Mouse (Mus musculus): ENCODE measurements at regions not wholly inside any gene's neighbourhood (a gene's known extent, or its start where the extent isn't known, plus 50 kb on each side); places are given as distances from the start of the nearest gene placed in this dataset.

- TF ChIP-seq POLR2A (IDR thresholded peaks at IDR 0.05; ENCODE audit: extremely low read depth, insufficient read depth, low read length) (no peak), CTCF (IDR thresholded peaks at IDR 0.05; ENCODE audit: low read depth, low read length) (no peak)
- peak; percentile 2 for DNase-seq (ENCODE audit: extremely low read depth, low read depth, low spot score)
- 70% methylated on average over 15 of the region's 15 CpGs for WGBS
Observed at GRCm38 (mm10) chr3:100747421-100748308, 62.4 kb upstream of the Man1a2 start.

GRCm38 (mm10) chr3:100737660-100738059 lies 52.4 kb upstream of the Man1a2 start:
- no peak overlapping the region for H3K9ac ChIP-seq (ENCODE audit: low read depth, low read length)
- WGBS: 90% methylated on average over 7 of the region's 7 CpGs
- H3K4me1 ChIP-seq (ENCODE audit: control insufficient read depth, insufficient read depth, low read length): no peaks in the 10 kb centered on the region
- no peak overlapping the region for H3K27ac ChIP-seq (replicated peaks; ENCODE audit: insufficient read depth, low read depth, low read length)
- H3K36me3 ChIP-seq (ENCODE audit: control insufficient read depth, insufficient read depth, low read length): no peaks in the 10 kb centered on the region
- no peaks in the 10 kb centered on the region for H3K79me2 ChIP-seq (ENCODE audit: control insufficient read depth, insufficient read depth, low read length)
- no peaks in the 10 kb centered on the region for H3K27me3 ChIP-seq (ENCODE audit: control insufficient read depth, insufficient read depth, low read length)
- no peak for TF ChIP-seq CTCF (IDR thresholded peaks at IDR 0.05; ENCODE audit: low read depth, low read length)
- no peak for TF ChIP-seq POLR2A (IDR thresholded peaks at IDR 0.05; ENCODE audit: extremely low read depth, insufficient read depth, low read length)
- no peak overlapping the region for H3K4me3 ChIP-seq (ENCODE audit: insufficient read depth, low read depth, low read length)
- no peak for DNase-seq (ENCODE audit: extremely low read depth, low read depth, low spot score)

More at GRCm38 (mm10) chr3:100747421-100748308, 62.4 kb upstream of the Man1a2 start:
- no peaks in the 10 kb centered on the region for H3K27me3 ChIP-seq (ENCODE audit: control insufficient read depth, insufficient read depth, low read length)
- H3K36me3 ChIP-seq (ENCODE audit: control insufficient read depth, insufficient read depth, low read length): no peaks in the 10 kb centered on the region
- no peaks in the 10 kb centered on the region for H3K79me2 ChIP-seq (ENCODE audit: control insufficient read depth, insufficient read depth, low read length)
- H3K27ac ChIP-seq (replicated peaks; ENCODE audit: insufficient read depth, low read depth, low read length): no peak overlapping the region
- no peak overlapping the region for H3K4me3 ChIP-seq (ENCODE audit: insufficient read depth, low read depth, low read length)
- H3K9ac ChIP-seq (ENCODE audit: low read depth, low read length): no peak overlapping the region
- H3K4me1 ChIP-seq (ENCODE audit: control insufficient read depth, insufficient read depth, low read length): no peaks in the 10 kb centered on the region

GRCm38 (mm10) chr3:100736539-100736938 lies 51.2 kb upstream of the Man1a2 start:
- WGBS: 79% methylated on average over 3 of the region's 3 CpGs
- no peak for DNase-seq (ENCODE audit: extremely low read depth, low read depth, low spot score)

More at GRCm38 (mm10) chr3:100736539-100736938, 51.2 kb upstream of the Man1a2 start:
- Histone ChIP-seq H3K4me1 (ENCODE audit: control insufficient read depth, insufficient read depth, low read length) (no peaks in the 10 kb centered on the region), H3K79me2 (ENCODE audit: control insufficient read depth, insufficient read depth, low read length) (no peaks in the 10 kb centered on the region), H3K9ac (ENCODE audit: low read depth, low read length) (no peak overlapping the region), H3K4me3 (ENCODE audit: insufficient read depth, low read depth, low read length) (no peak overlapping the region), H3K27ac (replicated peaks; ENCODE audit: insufficient read depth, low read depth, low read length) (no peak overlapping the region), H3K36me3 (ENCODE audit: control insufficient read depth, insufficient read depth, low read length) (no peaks in the 10 kb centered on the region), H3K27me3 (ENCODE audit: control insufficient read depth, insufficient read depth, low read length) (no peaks in the 10 kb centered on the region)
- TF ChIP-seq CTCF (IDR thresholded peaks at IDR 0.05; ENCODE audit: low read depth, low read length): no peak
- TF ChIP-seq POLR2A (IDR thresholded peaks at IDR 0.05; ENCODE audit: extremely low read depth, insufficient read depth, low read length): no peak
